Mouse (Mus musculus) monocyte, adult 59 days (primary cell): ENCODE measurements around the gene Flrt3. TPM values are rescaled to one million over a fixed set of nuclear protein-coding genes. Genes with fewer than 3 reads are reported as not detected.

Experiments used
- total RNA-seq, 2 experiments: library from RNA; stranded (reverse); gene quantifications; one replicate each; pipeline ENCODE4 v1.2.4; 2023

Gene Flrt3
- total RNA-seq = not detected

GRCm38 (mm10) chr2:140670963-140671702 lies at the start of gene Flrt3:
TSS of gene Flrt3 (minus strand) at chr2:140671469.

